13 mouse cellular contexts compared by ENCODE assay signal in genomic region chr1:19234432-19235205, GRCm38 (mm10). TPM values are rescaled to one million over a fixed set of nuclear protein-coding genes. Genes with fewer than 3 reads are reported as not detected.
DNase-seq lines count a peak whose midpoint lies in the region; ATAC-seq and TF ChIP-seq lines count a peak whose summit lies in the region.
"Had no signal": no experiment of that assay in that cellular context is flagged by ENCODE, and none has a peak within 500 bp of the region (broad histone marks: within the 10 kb centered on the region; RNA-seq: fewer than 3 reads in every experiment).

No protein-coding gene starts in this region.

- peaks cover 99% of the 10 kb centered on the region for H3K27me3 ChIP-seq in forebrain, embryonic 10.5 days (ENCODE audit: poor library complexity, severe bottlenecking)
- H3K27me3 ChIP-seq in forebrain, embryonic 16.5 days (replicated peaks; ENCODE audit: control insufficient read depth, insufficient read depth, low read length), result peaks cover 69% of the 10 kb centered on the region
- peaks cover 79% of the 10 kb centered on the region for H3K27me3 ChIP-seq in limb, embryonic 13.5 days
- peaks cover 69% of the 10 kb centered on the region for H3K27me3 ChIP-seq in stomach, embryonic 16.5 days (ENCODE audit: control insufficient read depth, insufficient read depth, low read length)

- TF ChIP-seq CTCF in lung, adult 2 months (IDR thresholded peaks at IDR 0.05; ENCODE audit: insufficient read depth, low read length), result no peak

- no peak for ATAC-seq in forebrain, embryonic 16.5 days
- ATAC-seq in limb, embryonic 13.5 days (ENCODE audit: low FRiP score, low read depth), result no peak
- no peak for ATAC-seq in stomach, embryonic 16.5 days (ENCODE audit: insufficient read depth, low FRiP score)

- WGBS in forebrain, embryonic 10.5 days, result 1% methylated on average over 31 of the region's 31 CpGs
- under 1% methylated on average over 31 of the region's 31 CpGs for WGBS in forebrain, embryonic 16.5 days
- WGBS in limb, embryonic 13.5 days, result 1% methylated on average over 31 of the region's 31 CpGs
- WGBS in stomach, embryonic 16.5 days, result 2% methylated on average over 31 of the region's 31 CpGs
- 2% methylated on average over 31 of the region's 31 CpGs for WGBS in lung, adult 2 months

- H3K4me1 ChIP-seq in forebrain, embryonic 10.5 days, result peaks cover 17% of the 10 kb centered on the region
- H3K4me1 ChIP-seq in forebrain, embryonic 16.5 days (replicated peaks; ENCODE audit: control insufficient read depth, insufficient read depth, low read length), result no peaks in the 10 kb centered on the region
- H3K4me1 ChIP-seq in limb, embryonic 13.5 days, result peaks cover 25% of the 10 kb centered on the region
- no peaks in the 10 kb centered on the region for H3K4me1 ChIP-seq in stomach, embryonic 16.5 days (ENCODE audit: control insufficient read depth, insufficient read depth, low read length)
- H3K4me1 ChIP-seq in lung, adult 2 months (ENCODE audit: control insufficient read depth, insufficient read depth, low read length), result no peaks in the 10 kb centered on the region

- no peak overlapping the region for H3K4me2 ChIP-seq in forebrain, embryonic 16.5 days (ENCODE audit: low read length)
- peak overlapping the region; percentile 49 for H3K4me2 ChIP-seq in limb, embryonic 13.5 days (replicated peaks)
- H3K4me2 ChIP-seq in stomach, embryonic 16.5 days (ENCODE audit: low read depth, low read length), result no peak overlapping the region

- H3K9me3 ChIP-seq in forebrain, embryonic 10.5 days, result no peaks in the 10 kb centered on the region
- peaks cover 3% of the 10 kb centered on the region; the same call in 1 of the 2 replicates for H3K9me3 ChIP-seq in forebrain, embryonic 16.5 days (ENCODE audit: control insufficient read depth, low read length)
- H3K9me3 ChIP-seq in limb, embryonic 13.5 days, result no peaks in the 10 kb centered on the region
- H3K9me3 ChIP-seq in stomach, embryonic 16.5 days (replicated peaks; ENCODE audit: control insufficient read depth, low read length), result no peaks in the 10 kb centered on the region

- no peak overlapping the region for H3K27ac ChIP-seq in forebrain, embryonic 10.5 days
- H3K27ac ChIP-seq in forebrain, embryonic 16.5 days (ENCODE audit: low read length), result no peak overlapping the region
- no peak overlapping the region for H3K27ac ChIP-seq in limb, embryonic 13.5 days
- no peak overlapping the region for H3K27ac ChIP-seq in stomach, embryonic 16.5 days (ENCODE audit: low read length)

- no peaks in the 10 kb centered on the region for H3K36me3 ChIP-seq in forebrain, embryonic 10.5 days (replicated peaks)
- H3K36me3 ChIP-seq in forebrain, embryonic 16.5 days (ENCODE audit: control insufficient read depth, insufficient read depth), result no peaks in the 10 kb centered on the region
- H3K36me3 ChIP-seq in limb, embryonic 13.5 days, result no peaks in the 10 kb centered on the region
- H3K36me3 ChIP-seq in stomach, embryonic 16.5 days (ENCODE audit: control insufficient read depth, insufficient read depth, low read length), result no peaks in the 10 kb centered on the region
- H3K36me3 ChIP-seq: G1E had no signal

- H3K9ac ChIP-seq in forebrain, embryonic 16.5 days (replicated peaks; ENCODE audit: low read depth, low read length), result no peak overlapping the region
- no peak overlapping the region for H3K9ac ChIP-seq in limb, embryonic 13.5 days
- no peak overlapping the region for H3K9ac ChIP-seq in stomach, embryonic 16.5 days (ENCODE audit: low read length)

- TF ChIP-seq POLR2A in lung, adult 2 months (IDR thresholded peaks at IDR 0.05; ENCODE audit: borderline replicate concordance, extremely low read depth, low read depth, low read length), result no peak

- peak overlapping the region; percentile 20; the same call in 1 of the 2 replicates for H3K4me3 ChIP-seq in forebrain, embryonic 10.5 days
- no peak overlapping the region for H3K4me3 ChIP-seq in forebrain, embryonic 16.5 days (replicated peaks; ENCODE audit: low read length)
- H3K4me3 ChIP-seq in limb, embryonic 13.5 days, result peak overlapping the region; percentile 16; the same call in 1 of the 2 replicates
- 0 out of 2 replicates have a peak overlapping the region, but pooled peaks have one; percentile 4 for H3K4me3 ChIP-seq in stomach, embryonic 16.5 days (replicated peaks; ENCODE audit: low read length)
- no peak overlapping the region for H3K4me3 ChIP-seq in lung, adult 2 months (replicated peaks; ENCODE audit: extremely low read depth, low read depth, low read length)

- no peak for DNase-seq in forebrain, embryonic 10.5 days (ENCODE audit: extremely low spot score, low spot score)
- DNase-seq in retina, embryonic 14.5 days (ENCODE audit: low spot score), result peak; percentile 44
- no peak for DNase-seq in retina, postnatal 1 day
- no peak for DNase-seq in left cerebral cortex, adult 11 months (ENCODE audit: low spot score)
- no peak for DNase-seq in lung, adult 2 months
- DNase-seq: heart, postnatal 14 days; kidney, adult 11 months; lung, postnatal 36 days; thymus, postnatal 25 days had no signal

RNA-seq across cellular contexts. Expression of gene Tfap2b, which starts 25.9 kb away (rescaled TPM):
- 29.8 and 32.2 TPM in 2 replicates for polyA plus RNA-seq in forebrain, embryonic 10.5 days (2016; fragmentation: Nextera tagmentation; extraction: Ambion mirVana)
- polyA plus RNA-seq in forebrain, embryonic 16.5 days (2015; fragmentation: Nextera tagmentation; extraction: Ambion mirVana), result 2.4 and 3.0 TPM in 2 replicates
- polyA plus RNA-seq in limb, embryonic 13.5 days (2015; fragmentation: Nextera tagmentation; extraction: Ambion mirVana), result 57.2 and 66.0 TPM in 2 replicates
- polyA plus RNA-seq in stomach, embryonic 16.5 days (2015; fragmentation: Nextera tagmentation; extraction: Ambion mirVana), result 0.08 and 0.11 TPM in 2 replicates
- polyA plus RNA-seq in lung, adult 2 months (2012; rRNA removed), result not detected in 2 replicates
- polyA plus RNA-seq: G1E had no signal

Comparison
In these comparisons a context has a peak if more than half of its experiments do, and no peak if none do; other contexts are left out.
1. H3K4me3 ChIP-seq: peak in forebrain, embryonic 10.5 days (single experiment), limb, embryonic 13.5 days (single experiment) and stomach, embryonic 16.5 days (single experiment); none in forebrain, embryonic 16.5 days (single experiment) and lung, adult 2 months (single experiment).